Mouse (Mus musculus) MEL (cell line): ENCODE measurements around the gene Gnb1l.

Source experiments
- EP300 ChIP-seq, 2 experiments: IDR thresholded peaks; 2 replicates each; pipeline ENCODE4 v1.6.1; 2011; ENCODE audit warnings: improper control_type of control experiment in 2 of 2, low read length in 2 of 2, low read depth in 1 of 2, mild to moderate bottlenecking in 1 of 2
- NRF1 ChIP-seq: IDR thresholded peaks from 2 replicates; pipeline ENCODE4 v1.6.1; 2014; ENCODE audit warnings: low read depth, mild to moderate bottlenecking, inconsistent platforms, low read length, improper control_type of control experiment, moderate library complexity; ENCODE audit not compliant: poor library complexity, insufficient read depth, severe bottlenecking
- RCOR1 ChIP-seq: IDR thresholded peaks from 2 replicates; pipeline ENCODE4 v1.6.1; 2012; ENCODE audit warnings: low read depth, mild to moderate bottlenecking, inconsistent platforms, low read length, improper control_type of control experiment

GRCm38 (mm10) chr16:18589080-18589621 lies 90.6 kb downstream of the Gnb1l start:
- TF ChIP-seq EP300 (IDR thresholded peaks at IDR 0.05; ENCODE audit: low read depth in 1 of 2, low read length in 2 of 2), result no peak
- TF ChIP-seq RCOR1, result no peak
- TF ChIP-seq NRF1, result no peak
